Mouse (Mus musculus) intestine, postnatal 0 days (tissue): Measurements from ENCODE around the gene Clps. TPM values are rescaled to one million over a fixed set of nuclear protein-coding genes. Genes with fewer than 3 reads are reported as not detected.

Source experiments
- ATAC-seq: fragments of 200-750 bp; cut with Nextera tagmentation; 2 replicates; pipeline ENCODE4 v1.8.0; 2017; ENCODE audit warnings: mild to moderate bottlenecking, moderate TSS enrichment, moderate library complexity
- H3K27ac ChIP-seq: fragments of 300-500 bp; sonication (generic); 2 replicates; pipeline ENCODE4 v1.5.1; 2014; ENCODE audit warnings: mild to moderate bottlenecking, low read depth, low read length, moderate library complexity
- H3K27me3 ChIP-seq: fragments of 300-500 bp; sonication (generic); replicated peaks from 2 replicates; pipeline ENCODE4 v1.6.1; 2014; ENCODE audit warnings: low read length, mixed read lengths; ENCODE audit not compliant: control insufficient read depth, insufficient read depth
- H3K36me3 ChIP-seq: fragments of 300-500 bp; sonication (generic); 2 replicates; pipeline ENCODE4 v1.6.1; 2014; ENCODE audit warnings: mild to moderate bottlenecking, moderate library complexity; ENCODE audit not compliant: control insufficient read depth, insufficient read depth
- H3K4me1 ChIP-seq: fragments of 300-500 bp; sonication (generic); replicated peaks from 2 replicates; pipeline ENCODE4 v1.6.1; 2014; ENCODE audit warnings: antibody characterized with exemption, low read length, mixed read lengths; ENCODE audit not compliant: control insufficient read depth, insufficient read depth
- H3K4me2 ChIP-seq: fragments of 300-500 bp; sonication (generic); replicated peaks from 2 replicates; pipeline ENCODE4 v1.6.1; 2014; ENCODE audit warnings: low read depth, mild to moderate bottlenecking, moderate library complexity
- H3K4me3 ChIP-seq: fragments of 300-500 bp; sonication (generic); 2 replicates; pipeline ENCODE4 v1.5.1; 2014; ENCODE audit warnings: low read depth, low read length
- H3K9ac ChIP-seq: fragments of 300-500 bp; sonication (generic); 2 replicates; pipeline ENCODE4 v1.6.1; 2014; ENCODE audit warnings: mild to moderate bottlenecking, low read depth, low read length
- H3K9me3 ChIP-seq: fragments of 300-500 bp; sonication (generic); 2 replicates; pipeline ENCODE4 v1.6.1; 2016; ENCODE audit warnings: mixed run types; ENCODE audit not compliant: control insufficient read depth
- CTCF ChIP-seq: sonication (generic); IDR thresholded peaks from 2 replicates; pipeline ENCODE4 v1.5.1; 2016; ENCODE audit warnings: low read depth, mild to moderate bottlenecking, control low read depth, antibody characterized with exemption, moderate library complexity
- WGBS: fragments of 180-500 bp; shearing (Covaris S2); extraction: QIAGEN DNeasy Blood & Tissue Kit; methylation state at CpG from one replicate; pipeline ENCODE4 v1.1.7; 2014; 5-methylcytosine and 5-hydroxymethylcytosine counted together
- polyA plus RNA-seq: library from polyadenylated mRNA; unstranded; fragments of >200 nt; fragmentation: Nextera tagmentation; extraction: Ambion mirVana; gene quantifications from 2 replicates; pipeline ENCODE4 v1.2.1, GENCODE M21; 2015

Clps gene
- polyA plus RNA-seq, 1 experiment from 2014 or later = 104 TPM

DNA sequence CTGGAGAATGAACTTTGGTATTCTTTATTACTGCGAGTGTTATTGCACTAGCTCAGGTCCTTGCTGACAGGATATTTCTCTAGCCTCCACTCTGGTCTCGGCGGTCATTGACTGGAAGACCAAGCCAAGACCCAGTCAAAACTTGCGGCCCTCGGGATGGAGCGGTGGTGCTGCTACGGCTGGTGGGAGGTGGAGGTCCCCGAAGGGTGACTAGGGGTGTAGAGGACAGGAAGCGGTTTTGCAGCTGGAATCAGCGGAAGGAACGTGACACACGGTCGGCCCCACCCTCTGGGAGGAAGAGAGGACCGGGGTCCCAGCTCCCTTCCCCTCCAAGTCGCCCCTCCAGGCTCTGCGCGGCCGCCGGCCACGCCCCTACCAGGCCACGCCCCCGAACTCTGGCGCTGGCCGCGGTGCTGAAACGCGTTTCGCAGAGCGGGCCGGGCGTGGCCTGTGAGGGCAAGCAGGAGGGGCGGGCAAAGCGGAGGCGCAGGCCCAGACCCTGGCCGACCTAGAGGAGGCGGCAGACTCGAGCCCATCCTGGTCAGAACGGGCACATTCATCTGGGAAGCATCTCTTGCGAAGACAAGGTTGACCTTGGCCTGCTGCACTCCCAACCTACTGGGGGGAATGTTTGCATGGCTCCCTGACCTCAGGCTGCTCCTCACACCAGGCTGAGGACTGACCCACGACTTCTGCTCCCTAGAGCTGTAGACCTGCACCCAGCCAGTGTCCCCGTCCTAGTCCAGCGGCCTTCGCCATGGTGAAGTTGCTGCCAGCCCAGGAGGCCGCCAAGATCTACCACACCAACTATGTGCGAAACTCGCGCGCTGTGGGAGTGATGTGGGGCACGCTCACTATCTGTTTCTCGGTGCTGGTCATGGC, 14.9 kb upstream of the Clps start, which contains the start of gene Lhfpl5:
Gene Lhfpl5 (plus strand): TSS at position 398 of the 882 bp plus-strand sequence.
- Histone ChIP-seq H3K36me3 (no peaks in the 10 kb centered on the region), H3K9ac (no peak within 1 kb of the TSS), H3K4me2 (peak within 1 kb of the TSS; percentile 64), H3K4me3 (0 out of 2 replicates have a peak within 1 kb of the TSS, but pooled peaks have one; percentile 21), H3K27ac (no peak within 1 kb of the TSS), H3K9me3 (no peaks in the 10 kb centered on the region), H3K27me3 (no peaks in the 10 kb centered on the region), H3K4me1 (0 out of 2 replicates have a peak, but pooled peaks cover 4% of the 10 kb centered on the region)
- WGBS = 17% methylated on average over 50 of the region's 50 CpGs
- 0 out of 2 replicates have a peak, but pooled peaks have one; percentile 3 for TF ChIP-seq CTCF
- peak; percentile 52; the same call in 1 of the 2 replicates for ATAC-seq

DNA sequence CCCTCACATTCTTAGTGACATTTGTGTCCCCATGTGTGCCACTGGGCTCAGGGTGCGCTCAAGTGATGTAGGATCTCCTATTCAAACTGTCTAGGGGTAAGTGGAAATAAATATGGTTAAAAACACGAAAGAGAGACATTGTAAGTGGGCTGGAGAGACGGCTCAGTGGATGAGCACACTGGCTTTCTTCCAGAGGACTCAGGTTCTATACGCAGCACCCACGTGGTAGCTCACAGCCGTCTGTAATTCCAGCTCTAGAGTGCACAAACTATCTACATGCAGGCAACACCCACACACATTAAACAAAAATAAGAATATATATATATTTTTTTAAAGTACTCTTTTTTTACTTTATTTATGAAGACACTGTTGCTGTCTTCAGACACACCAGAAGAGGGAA, 12.4 kb upstream of the Clps start:
- Histone ChIP-seq H3K4me2 (no peak overlapping the region), H3K4me3 (no peak overlapping the region), H3K36me3 (no peaks in the 10 kb centered on the region), H3K9me3 (no peaks in the 10 kb centered on the region), H3K27me3 (no peaks in the 10 kb centered on the region), H3K9ac (no peak overlapping the region), H3K27ac (no peak overlapping the region), H3K4me1 (0 out of 2 replicates have a peak, but pooled peaks cover 4% of the 10 kb centered on the region)
- TF ChIP-seq CTCF = no peak
- 85% methylated on average over 6 of the region's 6 CpGs for WGBS
- ATAC-seq = no peak

DNA sequence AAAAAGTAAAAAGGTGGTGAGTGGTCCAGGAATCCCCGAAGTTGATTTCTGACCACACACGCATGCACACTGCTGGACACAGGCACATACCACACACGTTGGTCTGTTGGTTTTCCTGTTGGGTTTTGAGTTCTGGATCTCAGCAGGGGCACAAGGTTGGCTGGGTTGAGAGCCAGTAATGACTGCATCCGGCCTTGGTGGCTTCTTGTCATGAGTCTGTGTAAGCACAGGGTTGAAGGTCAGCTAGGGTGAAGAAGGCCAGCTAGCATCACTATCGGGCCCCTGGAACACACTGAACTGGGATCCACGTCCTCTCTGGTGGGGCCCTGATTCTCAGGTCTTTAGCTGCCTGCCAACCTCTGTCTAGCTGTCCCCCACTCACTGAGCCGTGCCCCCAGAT, 12.0 kb upstream of the Clps start:
- Histone ChIP-seq H3K27ac (no peak overlapping the region), H3K9ac (no peak overlapping the region), H3K9me3 (no peaks in the 10 kb centered on the region), H3K27me3 (no peaks in the 10 kb centered on the region), H3K4me1 (0 out of 2 replicates have a peak, but pooled peaks cover 4% of the 10 kb centered on the region), H3K4me3 (no peak overlapping the region), H3K36me3 (no peaks in the 10 kb centered on the region), H3K4me2 (no peak overlapping the region)
- no peak for TF ChIP-seq CTCF
- ATAC-seq = no peak
- WGBS = 83% methylated on average over 7 of the region's 7 CpGs

DNA sequence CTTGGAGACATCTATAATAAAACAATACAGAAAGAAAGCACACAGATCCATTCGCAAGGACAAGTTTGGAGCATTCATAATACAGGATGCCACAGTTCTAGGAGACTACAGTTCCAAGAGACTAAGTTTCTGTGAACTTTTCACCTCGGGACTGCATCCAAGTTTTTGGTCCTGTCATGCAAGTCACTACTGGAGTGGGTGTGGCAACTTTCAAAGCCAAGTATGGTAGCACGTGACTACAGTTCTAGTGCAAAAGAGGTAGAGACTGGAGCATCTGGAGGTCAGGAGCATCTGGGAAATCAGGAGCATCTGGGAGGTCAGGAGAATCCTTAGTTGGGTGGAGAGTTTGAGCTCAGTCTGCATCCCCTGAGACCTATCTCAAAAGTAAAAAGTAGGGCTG, 11.3 kb upstream of the Clps start:
- ATAC-seq = no peak
- Histone ChIP-seq H3K4me1 (0 out of 2 replicates have a peak, but pooled peaks cover 4% of the 10 kb centered on the region), H3K4me3 (no peak overlapping the region), H3K27ac (no peak overlapping the region), H3K9me3 (no peaks in the 10 kb centered on the region), H3K27me3 (no peaks in the 10 kb centered on the region), H3K36me3 (no peaks in the 10 kb centered on the region), H3K4me2 (no peak overlapping the region), H3K9ac (no peak overlapping the region)
- no peak for TF ChIP-seq CTCF
- WGBS = 78% methylated on average over 3 of the region's 3 CpGs

DNA sequence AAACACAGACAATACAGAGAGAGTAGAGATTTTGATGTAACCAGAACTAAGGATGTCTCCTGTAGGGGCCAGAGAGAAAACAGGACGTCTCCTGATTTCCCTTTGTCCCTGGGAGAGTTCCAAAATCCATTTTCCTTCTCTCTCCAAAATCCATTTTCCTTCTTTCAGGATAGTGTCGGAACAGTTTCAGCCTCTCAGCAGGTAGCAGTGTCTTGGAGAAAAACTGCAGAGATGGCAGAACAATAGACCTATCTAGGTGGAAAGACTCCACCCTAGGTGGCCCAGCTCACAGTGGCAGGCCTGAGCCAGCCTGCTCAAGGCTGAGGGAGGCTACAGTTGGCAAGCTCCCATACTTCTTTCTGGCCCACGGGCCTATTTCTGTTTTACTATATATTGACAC, 7.0 kb upstream of the Clps start:
- no peak for TF ChIP-seq CTCF
- Histone ChIP-seq H3K4me2 (no peak overlapping the region), H3K36me3 (no peaks in the 10 kb centered on the region), H3K27ac (no peak overlapping the region), H3K4me1 (no peaks in the 10 kb centered on the region), H3K9ac (no peak overlapping the region), H3K4me3 (no peak overlapping the region), H3K27me3 (no peaks in the 10 kb centered on the region), H3K9me3 (no peaks in the 10 kb centered on the region)
- ATAC-seq = no peak
- WGBS = 52% methylated on average over 3 of the region's 3 CpGs

DNA sequence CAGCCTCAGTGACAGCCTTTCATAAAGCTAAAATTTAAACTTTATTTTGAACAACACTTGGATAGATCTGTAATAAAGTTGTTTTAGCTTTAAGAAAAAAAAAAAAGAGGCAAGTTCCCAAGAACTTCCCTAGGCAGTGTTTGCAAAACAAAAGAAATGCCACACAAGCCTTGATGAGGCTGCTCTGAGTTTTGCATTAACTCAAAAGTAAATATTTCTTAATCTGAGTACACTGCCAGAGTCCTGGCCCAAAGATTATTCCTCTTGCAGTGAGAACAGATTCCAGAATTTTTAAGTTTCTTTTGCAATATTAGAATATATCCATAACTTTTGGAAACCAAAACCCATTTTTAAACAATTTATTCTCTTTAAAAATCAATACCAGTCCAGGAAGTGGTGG, 4.6 kb upstream of the Clps start:
- H3K27ac ChIP-seq = no peak overlapping the region
- no peak for TF ChIP-seq CTCF
- no peak overlapping the region for H3K4me3 ChIP-seq
- H3K4me2 ChIP-seq = no peak overlapping the region
- no peaks in the 10 kb centered on the region for H3K4me1 ChIP-seq
- H3K9me3 ChIP-seq = no peaks in the 10 kb centered on the region
- no peaks in the 10 kb centered on the region for H3K36me3 ChIP-seq
- H3K27me3 ChIP-seq = no peaks in the 10 kb centered on the region
- ATAC-seq = no peak
- H3K9ac ChIP-seq = no peak overlapping the region
